Mouse (Mus musculus) MN1 (cell line): ENCODE results near the gene Slc2a3.
"Not testable (repeated sequence)": the region's sequence is repeated elsewhere in the genome, so short reads cannot be mapped to it uniquely, and the experiment has no call there.

Experiments used
- DNase-seq: peaks from one replicate; pipeline ENCODE4 v3.0.0-alpha.2; 2016; ENCODE audit warnings: low spot score

The Slc2a3 gene

GRCm38 (mm10) chr6:122707036-122707800 is 94.2 kb downstream of the Slc2a3 start, which contains the start of gene Nanog:
Nanog (plus strand) TSS chr6:122707489.
- no peak for DNase-seq

GRCm38 (mm10) chr6:122706337-122706840 is 95.1 kb downstream of the Slc2a3 start:
- no peak for DNase-seq

GRCm38 (mm10) chr6:122703706-122704105 is 97.7 kb downstream of the Slc2a3 start:
- no peak for DNase-seq

GRCm38 (mm10) chr6:122703251-122703650 is 98.2 kb downstream of the Slc2a3 start:
- no peak for DNase-seq

- peak; percentile 66 for DNase-seq
Measured at GRCm38 (mm10) chr6:122702480-122703124, 98.8 kb downstream of the Slc2a3 start.

GRCm38 (mm10) chr6:122701816-122702215 is 99.6 kb downstream of the Slc2a3 start:
- no peak for DNase-seq

GRCm38 (mm10) chr6:122699628-122700027 is 101.8 kb downstream of the Slc2a3 start:
- DNase-seq = not testable (repeated sequence)

- no peak for DNase-seq
Measured at GRCm38 (mm10) chr6:122695398-122695797, 106.0 kb downstream of the Slc2a3 start.

- DNase-seq = no peak
Measured at GRCm38 (mm10) chr6:122690082-122690481, 111.4 kb downstream of the Slc2a3 start.

GRCm38 (mm10) chr6:122689411-122690055 is 111.9 kb downstream of the Slc2a3 start:
- DNase-seq = no peak

GRCm38 (mm10) chr6:122686709-122687108 is 114.7 kb downstream of the Slc2a3 start:
- no peak for DNase-seq

- DNase-seq = no peak
Measured at GRCm38 (mm10) chr6:122682646-122683045, 118.8 kb downstream of the Slc2a3 start.
